Mouse (Mus musculus) urinary bladder, postnatal 14 days (tissue): ENCODE data around the gene Gm8362.
"Not testable (repeated sequence)": the region's sequence is repeated elsewhere in the genome, so short reads cannot be mapped to it uniquely, and the experiment has no call there.

Source experiments
- DNase-seq: peaks from one replicate; pipeline ENCODE4 v3.0.0; 2021; ENCODE audit warnings: low spot score

The Gm8362 gene

GRCm38 (mm10) chr14:6774311-6774710 lies at the start of gene Gm8362:
Gm8362 (minus strand) TSS chr14:6774411.
- DNase-seq: not testable (repeated sequence)

DNA sequence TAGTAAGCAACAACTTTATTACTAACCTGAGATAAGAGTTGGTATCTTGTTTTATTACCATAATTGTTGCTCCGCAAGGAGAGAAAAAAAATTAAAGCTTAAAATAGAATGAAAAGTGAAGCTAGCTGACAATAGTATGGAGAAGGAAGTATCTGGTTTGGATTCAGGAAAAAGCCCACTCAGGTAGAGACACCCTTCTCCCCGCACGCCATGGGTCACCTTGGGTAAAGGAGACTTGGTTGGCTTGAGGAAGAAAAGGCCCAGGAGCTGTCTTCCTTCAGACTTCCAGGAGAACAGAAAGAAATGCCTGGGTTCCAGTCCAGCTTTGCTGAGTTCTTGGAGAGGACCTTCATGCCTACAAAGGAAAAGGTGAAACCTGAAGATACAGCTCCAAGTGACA lies 49.1 kb upstream of the Gm8362 start:
- not testable (repeated sequence) for DNase-seq

- not testable (repeated sequence) for DNase-seq
Measured at GRCm38 (mm10) chr14:6757231-6757536, 17.0 kb downstream of the Gm8362 start.

DNA sequence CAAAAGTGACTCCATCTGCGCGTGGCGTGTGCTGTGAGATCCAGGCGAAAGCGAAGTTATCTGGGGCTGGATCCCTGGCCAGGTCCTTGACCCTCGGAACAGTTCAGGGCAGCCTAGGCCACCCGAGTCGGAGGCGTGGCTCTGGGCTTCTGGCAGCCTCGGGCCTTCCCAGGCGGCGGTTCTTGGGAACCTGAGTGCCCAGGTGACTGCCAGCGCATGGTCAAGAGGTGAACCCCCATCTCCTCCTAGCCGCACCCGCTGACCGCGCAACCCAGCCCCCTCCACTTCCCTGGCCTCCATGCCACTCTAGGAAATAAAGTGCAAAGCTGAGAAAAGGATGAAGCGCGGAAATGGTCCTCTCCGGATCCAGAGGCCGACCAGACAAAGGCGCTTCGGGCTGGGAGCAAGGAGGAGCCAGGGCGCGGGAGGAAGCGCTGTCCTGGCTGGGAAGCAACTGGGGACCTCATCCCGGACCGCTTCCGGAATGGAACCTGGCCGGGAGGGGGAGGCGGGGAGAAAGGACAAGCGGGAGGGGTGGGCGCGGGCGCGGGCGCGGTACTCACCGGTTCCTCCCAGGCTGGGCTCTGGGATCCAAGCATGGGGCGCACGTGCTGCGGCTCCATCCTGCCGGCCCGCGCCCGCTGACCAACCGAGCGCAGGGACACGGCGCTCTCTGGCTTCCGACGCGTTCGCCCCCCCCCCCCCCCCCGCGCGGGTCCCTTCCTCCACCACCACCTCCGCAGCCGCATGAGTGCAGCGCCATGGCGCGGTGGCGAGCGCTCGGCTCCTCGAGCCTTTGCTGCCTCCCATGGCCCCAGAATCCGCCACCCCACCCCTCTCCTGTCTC lies 17.6 kb downstream of the Gm8362 start:
- DNase-seq: peak; percentile 10

DNA sequence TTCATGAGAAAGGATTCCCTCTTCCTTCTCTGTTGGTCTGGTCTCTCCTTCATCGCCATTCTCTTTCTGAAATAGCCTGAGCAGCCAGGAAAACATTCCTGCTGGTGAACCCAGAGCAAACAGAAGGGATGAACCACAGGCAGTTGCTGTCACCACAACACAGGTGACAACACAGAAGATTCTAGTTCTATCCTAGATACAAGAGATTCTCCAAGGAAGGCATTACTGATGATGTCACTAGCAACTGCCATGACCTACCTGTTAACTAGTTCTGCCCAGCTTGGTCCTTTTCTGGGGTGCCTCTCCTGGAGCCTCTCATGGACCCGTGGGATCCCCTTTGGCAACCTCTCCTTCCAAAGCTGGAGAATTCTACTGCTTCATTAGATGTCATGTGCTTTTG lies 32.0 kb downstream of the Gm8362 start, which contains the start of gene Gm3636:
Gene Gm3636, minus strand, starts transcription at position 101 of the 400 bp plus-strand sequence.
- DNase-seq: not testable (repeated sequence)

DNA sequence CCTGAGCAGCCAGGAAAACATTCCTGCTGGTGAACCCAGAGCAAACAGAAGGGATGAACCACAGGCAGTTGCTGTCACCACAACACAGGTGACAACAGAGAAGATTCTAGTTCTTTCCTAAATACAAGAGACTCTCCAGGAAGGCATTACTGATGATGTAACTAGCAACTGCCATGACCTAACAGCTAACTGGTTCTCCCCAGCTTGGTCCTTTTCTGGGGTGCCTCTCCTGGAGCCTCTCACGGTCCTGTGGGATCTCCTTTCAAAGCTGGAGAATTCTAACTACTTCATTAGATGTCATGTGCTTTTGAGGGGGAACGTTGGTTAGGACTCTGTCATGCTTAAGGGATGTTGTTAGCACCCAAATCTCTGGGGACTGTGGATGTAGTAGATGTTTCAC lies 54.1 kb downstream of the Gm8362 start, which contains the start of gene Gm8050:
Gene Gm8050, minus strand, starts transcription at position 101 of the 400 bp plus-strand sequence.
- not testable (repeated sequence) for DNase-seq
